Mouse (Mus musculus) CD4-positive helper T cell, adult 2 months (primary cell): Measurements from ENCODE around the gene Pla2g3.

Source experiments
- DNase-seq: peaks from one replicate; pipeline ENCODE4 v3.0.0-alpha.2; 2012; ENCODE audit warnings: low read depth, missing footprints, low spot score

Pla2g3 gene

DNA sequence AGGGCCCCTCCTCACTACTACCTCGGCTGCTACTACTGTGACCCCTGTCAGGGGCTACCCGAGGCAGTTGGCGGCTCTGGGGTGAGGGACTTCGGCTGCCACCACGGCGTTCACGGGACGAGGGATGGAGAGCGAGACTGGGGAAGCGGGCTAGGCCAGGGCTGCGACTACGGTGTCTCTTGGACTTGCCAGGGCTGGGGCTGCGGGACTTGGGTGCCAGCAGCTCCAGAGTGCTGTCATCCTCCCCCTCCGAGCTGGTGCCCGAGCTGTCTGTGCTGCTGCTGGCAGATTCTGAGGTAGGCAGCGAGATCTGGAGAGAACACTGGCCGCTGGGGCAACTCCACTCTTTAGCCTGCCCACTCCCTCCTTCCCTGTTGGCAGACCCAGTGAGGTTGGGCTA is 6.8 kb downstream of the Pla2g3 start:
- no peak for DNase-seq

DNA sequence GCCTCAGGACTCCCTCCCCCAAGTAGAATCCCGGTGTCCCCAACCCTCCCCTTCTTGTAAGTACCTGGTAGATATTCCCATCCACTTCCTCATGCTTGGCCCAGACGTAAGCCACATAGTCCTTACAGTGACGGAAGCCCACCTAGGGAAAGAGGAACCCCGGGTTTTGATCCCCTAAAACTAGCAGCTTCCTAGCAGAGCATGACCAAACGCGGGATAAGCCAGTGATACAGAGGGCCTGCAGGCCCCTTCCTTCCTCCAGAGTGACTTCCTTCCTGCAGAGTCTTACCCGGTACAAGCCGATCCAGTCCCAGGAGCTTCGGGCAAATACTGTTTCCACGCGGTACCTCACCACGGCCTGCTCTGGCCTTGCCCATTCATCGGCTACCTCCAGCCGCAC is 7.4 kb downstream of the Pla2g3 start:
- DNase-seq: no peak

DNA sequence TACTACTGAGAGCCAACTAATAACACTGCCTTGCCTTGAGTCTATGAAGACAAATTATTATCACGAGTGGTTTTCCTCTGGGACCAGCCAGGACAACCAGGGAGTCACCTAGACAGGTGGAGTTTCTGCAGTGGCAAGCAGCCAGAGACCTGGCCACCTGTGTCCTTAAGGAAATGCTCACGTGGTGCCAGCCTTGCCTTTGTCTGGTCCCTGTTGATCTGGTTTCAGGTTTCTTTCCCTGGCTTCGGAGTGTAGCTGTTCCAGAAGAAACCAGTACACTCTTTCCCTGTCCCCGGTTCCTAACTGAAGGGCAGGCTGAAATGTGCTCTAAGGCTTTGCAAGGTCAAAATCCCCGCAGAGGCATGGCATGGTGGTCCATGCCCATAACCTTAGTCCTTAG is 8.7 kb downstream of the Pla2g3 start:
- DNase-seq: no peak

DNA sequence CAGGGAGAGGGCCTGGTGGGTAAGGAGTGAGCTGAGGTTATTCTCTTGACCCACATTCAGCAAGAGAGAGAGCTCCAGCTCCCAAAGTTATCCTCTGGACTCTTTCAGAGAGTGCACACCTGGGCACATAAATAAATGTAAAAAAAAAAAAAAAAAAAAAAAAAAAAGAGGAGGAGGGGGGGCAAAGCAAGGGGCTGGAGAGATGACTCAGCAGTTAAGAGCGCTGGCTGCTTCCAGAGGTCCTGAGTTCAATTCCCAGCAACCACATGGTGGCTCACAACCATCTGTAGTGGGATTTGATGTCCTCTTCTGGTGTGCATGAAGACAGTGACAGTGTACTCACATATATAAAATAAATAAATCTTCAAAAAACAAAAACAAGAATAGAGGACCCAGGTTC is 9.2 kb downstream of the Pla2g3 start:
- no peak for DNase-seq

- DNase-seq: no peak
Observed at GRCm38 (mm10) chr11:3502057-3502456, 14.0 kb downstream of the Pla2g3 start.

DNA sequence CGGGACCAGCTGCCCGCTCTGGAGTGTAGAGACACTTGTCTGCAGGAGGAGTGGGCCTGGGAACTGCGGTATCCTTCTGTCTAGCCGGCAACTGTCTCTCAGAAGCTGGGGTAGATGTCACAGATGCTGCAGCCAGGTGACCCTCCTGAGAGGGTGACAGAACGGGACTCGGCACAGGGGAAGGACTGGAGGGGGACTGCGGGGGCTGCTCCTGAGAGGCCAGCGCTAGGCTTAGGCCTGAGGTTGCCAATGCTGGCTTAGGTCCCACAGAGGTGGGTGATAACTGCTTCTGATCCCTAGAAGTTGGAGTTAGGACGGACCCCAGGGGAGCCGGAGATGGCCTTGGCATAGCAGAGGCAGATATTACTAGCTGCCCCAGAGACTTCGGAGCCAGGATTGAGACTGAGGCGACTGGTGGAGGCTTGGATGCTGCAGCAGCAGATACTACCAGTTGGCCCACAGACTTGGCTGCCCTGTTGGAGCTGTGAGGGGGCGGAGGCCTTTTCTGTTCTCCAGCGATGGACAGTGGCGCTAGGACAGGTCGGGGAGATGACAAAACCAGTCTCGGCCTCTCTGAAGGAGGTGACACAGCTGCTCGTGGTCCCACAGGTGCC is 14.5 kb downstream of the Pla2g3 start:
- no peak for DNase-seq

DNA sequence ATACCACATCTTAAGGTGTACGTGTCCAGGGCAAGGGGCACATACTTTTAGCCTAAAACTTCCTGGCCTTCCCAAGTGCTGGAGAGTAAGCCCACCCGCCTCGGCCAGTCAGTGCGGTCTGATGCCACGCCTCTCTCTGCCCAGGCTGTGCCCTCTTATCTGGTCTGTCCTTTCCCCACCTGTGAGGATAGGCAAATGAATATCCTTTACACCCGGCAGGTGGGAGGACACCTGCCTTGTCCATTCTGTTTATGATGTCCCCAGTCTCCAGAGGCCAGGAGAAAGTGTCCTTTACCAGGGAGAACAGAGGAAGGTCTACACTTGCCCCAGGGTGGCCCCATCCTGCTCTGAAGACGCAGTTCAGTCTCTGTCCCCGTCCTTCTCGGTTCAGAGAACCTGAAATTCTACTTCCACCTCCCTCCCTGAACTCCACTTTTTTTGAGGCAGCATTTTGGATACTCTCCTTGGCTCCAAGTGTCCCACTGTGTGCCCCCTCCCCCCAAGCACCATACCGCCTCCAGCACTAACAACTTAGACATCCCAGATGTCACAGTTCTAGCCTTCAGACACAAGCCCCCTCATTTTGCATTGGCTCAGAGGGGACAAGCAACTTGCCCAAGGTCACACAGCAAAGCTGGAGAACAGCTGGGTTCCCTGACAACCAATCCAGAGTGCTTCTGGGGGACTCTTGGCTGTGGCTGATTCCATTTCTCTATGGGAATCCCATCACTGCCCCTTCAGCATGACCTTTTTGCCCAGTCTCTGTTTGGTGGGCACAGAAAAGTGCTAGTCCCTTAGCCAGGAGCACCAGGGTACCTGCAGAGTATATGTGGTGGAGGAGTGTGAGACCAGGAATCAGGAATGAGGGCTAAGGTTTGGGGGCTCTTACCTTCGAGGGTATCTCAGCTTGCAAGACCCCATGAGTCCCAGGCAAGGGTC is 15.9 kb downstream of the Pla2g3 start:
- DNase-seq: no peak

DNA sequence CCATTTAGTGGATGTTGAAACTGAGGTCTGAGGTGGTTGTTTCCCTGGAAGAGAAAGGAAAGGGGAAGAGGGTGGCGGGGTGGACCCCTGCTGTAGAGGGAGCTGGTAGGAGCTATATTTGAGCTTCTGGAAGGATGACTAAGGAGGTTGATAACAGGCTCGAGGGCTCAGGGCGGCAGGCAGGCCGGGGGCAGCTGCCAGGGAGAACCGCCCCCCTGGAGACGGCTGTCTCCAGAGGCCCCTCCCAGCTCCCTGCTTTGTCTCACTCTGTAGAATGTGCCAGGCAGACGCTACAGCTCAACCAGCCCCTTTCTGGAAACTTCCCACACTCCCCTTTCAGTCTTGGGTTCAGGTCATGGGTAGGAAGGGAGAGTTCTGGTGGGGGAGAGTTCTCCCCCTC is 20.1 kb downstream of the Pla2g3 start:
- DNase-seq: no peak

- DNase-seq: no peak
Observed at GRCm38 (mm10) chr11:3509181-3510085, 21.3 kb downstream of the Pla2g3 start.

GRCm38 (mm10) chr11:3510321-3510720 is 22.2 kb downstream of the Pla2g3 start:
- DNase-seq: no peak

- DNase-seq: no peak
Observed at GRCm38 (mm10) chr11:3513291-3513690, 25.2 kb downstream of the Pla2g3 start.

- peak; percentile 76 for DNase-seq
Observed at GRCm38 (mm10) chr11:3514529-3515054, 26.5 kb downstream of the Pla2g3 start, which contains the start of gene Selenom. Gene Selenom (plus strand): TSS chr11:3514684.

- DNase-seq: no peak
Observed at GRCm38 (mm10) chr11:3515216-3515615, 27.1 kb downstream of the Pla2g3 start.

- DNase-seq: no peak
Observed at GRCm38 (mm10) chr11:3515637-3516036, 27.6 kb downstream of the Pla2g3 start.

GRCm38 (mm10) chr11:3516121-3516520 is 28.0 kb downstream of the Pla2g3 start:
- DNase-seq: no peak

DNA sequence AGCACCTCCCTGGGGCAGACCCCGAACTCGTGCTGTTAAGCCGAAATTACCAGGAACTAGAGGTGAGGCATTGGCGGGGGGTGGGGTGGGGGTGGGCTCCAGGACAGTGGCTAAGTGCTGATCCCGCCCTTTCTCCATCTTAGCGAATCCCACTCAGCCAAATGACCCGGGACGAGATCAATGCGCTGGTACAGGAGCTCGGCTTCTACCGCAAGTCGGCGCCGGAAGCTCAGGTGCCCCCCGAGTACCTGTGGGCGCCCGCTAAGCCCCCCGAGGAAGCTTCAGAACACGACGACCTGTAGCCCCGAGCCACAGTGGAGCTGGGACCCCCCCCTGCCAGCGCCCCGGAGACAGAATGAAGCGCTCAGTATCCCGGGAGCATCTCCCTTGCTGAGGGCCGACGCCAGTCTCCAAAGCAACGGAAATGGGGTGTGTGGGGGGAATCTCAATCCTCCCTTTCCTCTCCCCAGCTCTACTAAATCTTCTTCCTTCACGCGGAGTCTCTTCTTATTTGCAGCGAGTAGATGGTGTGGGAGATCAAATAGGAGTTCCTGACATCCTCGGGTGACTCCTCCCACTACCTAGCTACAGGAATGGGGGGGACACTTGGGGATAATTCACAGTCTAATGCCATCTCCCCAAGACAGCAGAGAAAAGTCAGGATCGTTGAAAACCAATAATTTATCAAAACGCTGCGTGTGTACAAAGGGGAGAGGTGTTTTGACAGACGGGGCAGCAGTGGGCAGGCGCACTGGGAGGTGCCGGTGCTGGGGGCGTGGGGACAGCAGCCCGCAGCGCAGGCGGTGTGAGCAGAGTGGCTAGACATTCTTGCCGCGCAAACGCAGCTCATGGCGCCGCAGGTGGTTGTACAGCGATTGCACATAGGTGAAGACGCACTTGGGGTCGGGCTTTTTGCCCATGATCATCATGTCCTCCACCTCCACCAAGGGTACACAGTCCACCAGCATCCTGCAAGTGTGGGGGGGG is 29.1 kb downstream of the Pla2g3 start:
- DNase-seq: peak; percentile 63

DNA sequence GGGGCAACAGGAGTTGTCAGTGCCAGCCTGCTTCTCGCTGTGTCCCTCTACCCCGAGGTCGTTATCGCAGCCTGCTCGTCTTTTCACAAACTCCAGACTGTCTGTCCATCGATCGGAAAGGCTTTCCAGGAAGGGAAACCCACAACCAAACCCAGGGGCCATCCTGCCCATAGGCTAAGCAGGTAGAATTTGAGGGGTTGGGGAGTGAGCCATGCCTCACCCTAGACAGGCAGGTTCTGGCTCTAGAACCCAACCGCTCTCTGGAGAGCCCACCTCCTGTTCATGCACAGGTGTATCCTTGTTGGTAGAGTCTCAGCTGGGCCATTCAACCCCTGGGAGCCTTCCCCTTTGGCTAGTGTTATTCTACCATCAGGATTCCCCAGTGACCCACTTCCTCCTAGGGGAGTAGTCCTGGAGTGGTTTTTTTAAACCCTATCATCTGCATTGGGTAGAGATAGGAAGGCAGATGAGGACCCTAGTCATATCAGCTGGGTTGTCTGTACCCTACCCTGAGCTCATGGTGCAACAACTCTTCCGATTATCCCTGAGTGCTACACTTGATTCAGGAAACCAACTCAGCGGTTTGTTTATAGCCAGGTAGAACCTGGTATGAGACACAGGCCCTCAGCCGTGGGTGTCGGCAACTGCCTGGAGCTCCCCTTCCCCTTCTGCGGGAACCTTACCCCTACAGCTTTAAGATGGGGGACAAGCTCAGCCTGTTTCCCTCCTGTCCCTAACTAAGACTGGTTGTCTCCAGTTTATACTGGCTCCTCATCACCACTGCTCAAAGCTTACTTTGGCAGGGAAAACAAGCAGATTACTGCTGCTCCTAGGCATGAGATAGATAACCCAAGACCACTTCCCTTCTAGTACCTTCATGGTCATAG is 30.0 kb downstream of the Pla2g3 start:
- DNase-seq: no peak

GRCm38 (mm10) chr11:3519051-3519726 is 31.1 kb downstream of the Pla2g3 start:
- DNase-seq: no peak
